Mouse (Mus musculus): ENCODE measurements around the gene Zfp932.
"Not testable (repeated sequence)": the region's sequence is repeated elsewhere in the genome, so short reads cannot be mapped to it uniquely, and the experiment has no call there.

The Zfp932 gene

DNA sequence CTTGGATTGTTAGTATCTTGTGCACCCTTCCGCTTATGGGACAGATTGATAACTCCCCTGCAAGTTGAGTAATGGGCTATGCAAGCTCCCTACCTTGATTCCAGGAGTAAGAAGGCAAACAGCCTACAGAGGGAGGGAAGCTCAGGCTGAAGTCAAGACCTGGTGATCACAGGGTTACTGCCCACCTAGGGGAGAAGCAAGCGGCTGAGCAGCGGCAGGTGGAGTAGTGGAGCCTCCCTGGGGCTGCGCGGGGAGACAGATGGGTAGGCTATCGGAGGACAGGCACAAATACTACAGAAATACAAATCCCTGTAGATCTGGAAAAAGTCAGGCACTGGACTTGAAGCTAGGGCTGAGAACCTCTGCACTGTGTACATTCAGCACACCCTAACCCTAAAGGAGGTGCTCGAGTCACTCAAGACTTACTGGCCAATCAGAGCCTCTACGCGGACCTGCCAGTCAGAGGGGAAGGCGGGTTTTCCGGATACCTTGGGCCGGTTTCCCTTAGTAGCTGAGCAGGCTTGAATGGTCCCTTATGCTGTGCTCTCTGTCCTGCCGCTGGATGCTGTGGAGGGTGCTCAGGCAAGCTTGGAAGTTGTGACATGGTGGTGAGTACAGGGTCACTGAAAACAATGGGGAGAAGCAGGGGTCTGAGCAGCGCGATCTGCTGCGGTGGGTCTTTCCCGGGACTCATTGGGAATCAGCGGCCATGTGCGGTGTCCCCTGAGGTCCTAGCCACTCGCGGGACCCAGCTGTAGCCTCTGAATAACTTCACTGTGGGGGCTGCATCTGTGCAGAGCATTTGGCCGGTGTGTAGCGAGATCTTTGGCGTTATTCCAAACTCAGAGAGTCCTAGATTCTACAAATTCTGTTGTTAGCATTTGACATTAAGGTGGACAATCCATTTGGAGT lies at the start of gene Zfp932:
Gene Zfp932 (plus strand): TSS at position 496 of the 912 bp plus-strand sequence.
- DNase-seq (ENCODE audit: low spot score) = peak; percentile 86

DNA sequence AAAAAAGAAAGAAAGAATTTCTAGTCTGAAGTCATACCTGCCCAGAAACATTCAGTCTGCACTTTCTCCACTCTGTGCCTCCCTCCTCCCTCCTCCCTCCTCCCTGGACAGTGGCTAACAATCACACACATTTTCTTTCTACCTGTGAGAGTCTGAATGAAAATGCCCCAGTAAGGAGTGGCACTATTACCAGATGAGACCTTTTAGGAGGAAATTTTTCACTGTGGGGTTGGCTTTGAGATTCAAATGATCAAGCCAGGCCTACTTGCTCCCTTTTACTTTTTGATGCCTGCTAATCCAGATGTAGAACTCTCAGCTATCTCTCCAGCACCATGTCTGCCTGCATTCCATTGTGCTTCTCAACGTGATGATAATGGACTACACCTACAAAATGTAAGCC lies 46.0 kb upstream of the Zfp932 start:
- no peak for DNase-seq (ENCODE audit: low spot score)

DNA sequence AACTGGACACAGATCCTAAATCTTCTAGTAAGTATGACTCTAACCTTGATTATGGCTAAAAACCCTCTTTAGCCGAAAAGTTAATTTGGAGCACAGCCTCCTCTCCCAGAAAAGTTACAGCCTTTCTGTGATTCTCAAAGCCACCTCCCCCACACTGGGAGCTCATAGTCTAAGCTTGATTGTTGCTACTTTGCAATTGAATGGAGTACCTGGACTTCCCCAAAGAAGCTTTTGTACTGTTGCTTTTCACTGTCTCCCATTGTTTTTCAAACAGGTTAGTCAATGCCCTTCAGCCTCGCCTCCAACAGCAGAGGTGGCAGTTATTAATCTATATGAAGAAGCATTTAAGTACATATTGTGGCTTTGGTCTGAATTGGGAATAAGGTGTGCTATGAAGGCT lies 15.6 kb upstream of the Zfp932 start:
- not testable (repeated sequence) for DNase-seq (ENCODE audit: low spot score)

DNA sequence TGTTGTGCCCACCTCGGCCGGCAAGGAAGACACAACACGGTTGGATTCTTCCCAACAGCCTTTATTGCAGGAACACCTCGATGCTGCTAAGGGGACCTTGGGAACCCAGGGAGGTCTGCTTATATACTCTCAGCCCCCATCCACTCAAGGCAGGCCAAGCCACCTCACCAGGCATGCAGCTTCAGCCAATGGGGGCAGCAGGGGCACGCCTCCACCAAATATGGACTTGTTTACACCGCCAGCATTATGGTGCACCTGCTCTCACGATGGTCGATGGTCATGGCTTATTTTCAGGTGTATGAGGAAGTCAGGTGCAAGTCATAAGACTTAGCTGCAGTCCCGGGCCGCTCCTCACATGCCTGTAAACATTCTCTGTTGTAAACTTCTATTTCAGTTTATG lies 860 bp upstream of the Zfp932 start:
- not testable (repeated sequence) for DNase-seq (ENCODE audit: low spot score)

GRCm38 (mm10) chr5:110015775-110016174 lies 19.5 kb downstream of the Zfp932 start:
- DNase-seq (ENCODE audit: low spot score) = not testable (repeated sequence)

DNA sequence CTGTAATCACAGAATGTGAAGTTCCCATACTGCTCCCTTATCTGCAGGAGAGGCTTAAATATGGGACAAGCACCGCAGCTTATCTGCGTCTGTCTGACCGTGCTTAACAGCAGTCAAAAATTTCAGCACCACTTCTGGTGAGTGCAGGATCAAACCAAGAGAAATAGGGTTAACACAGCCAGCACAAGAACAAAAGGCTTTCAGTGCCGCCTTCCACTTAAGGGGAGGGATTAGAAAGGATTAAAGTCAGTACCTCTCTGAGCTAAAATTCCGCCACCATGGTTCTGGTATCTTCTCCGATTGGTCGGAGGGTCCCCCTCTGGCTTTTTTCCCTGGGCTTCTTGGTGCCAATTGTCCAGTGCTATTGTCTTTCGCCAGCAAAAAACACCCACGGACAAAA lies 27.0 kb downstream of the Zfp932 start:
- DNase-seq (ENCODE audit: low spot score) = no peak

GRCm38 (mm10) chr5:110023694-110024427 lies 27.5 kb downstream of the Zfp932 start:
- peak; percentile 54 for DNase-seq (ENCODE audit: low spot score)

DNA sequence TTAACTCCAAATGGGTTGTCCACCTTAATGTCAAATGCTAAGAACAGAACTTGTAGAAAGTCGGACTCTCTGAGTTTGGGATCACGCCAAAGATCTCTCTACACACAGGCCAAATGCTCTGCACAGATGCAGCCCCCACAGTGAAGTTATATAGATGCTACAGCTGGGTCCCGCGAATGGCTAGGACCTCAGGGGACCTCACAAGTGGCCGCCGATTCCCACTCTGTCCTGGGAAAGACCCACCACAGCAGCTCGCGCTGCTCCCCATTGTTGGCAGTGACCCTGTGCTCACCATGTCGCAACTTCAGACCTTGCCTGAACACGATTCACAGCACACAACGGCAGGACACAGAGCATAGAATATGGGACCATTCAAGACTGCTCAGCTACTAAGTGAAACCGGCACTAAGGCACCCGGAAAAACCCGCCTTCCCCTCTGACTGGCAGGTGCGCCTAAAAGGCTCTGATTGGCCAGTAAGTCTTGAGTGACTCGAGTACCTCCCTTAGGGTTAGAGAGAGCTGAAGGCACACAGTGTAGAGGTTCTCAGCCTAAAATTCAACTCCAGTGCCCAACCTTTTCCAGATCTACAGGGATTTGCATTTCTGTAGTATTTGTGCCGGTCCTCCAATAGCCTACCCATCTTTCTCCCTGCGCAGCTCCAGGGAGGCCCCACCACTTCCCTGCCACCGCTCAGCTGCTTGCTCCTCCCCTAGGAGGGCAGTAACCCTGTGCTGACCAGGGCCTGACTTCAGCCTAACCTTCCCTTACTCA lies 61.5 kb downstream of the Zfp932 start:
- DNase-seq (ENCODE audit: low spot score) = peak; percentile 86

Data from layer of hippocampus, adult 11-12 months (tissue).